Mouse (Mus musculus): ENCODE data around the gene Osbpl10. TPM values are rescaled to one million over a fixed set of nuclear protein-coding genes. Genes with fewer than 3 reads are reported as not detected.

The Osbpl10 gene
- total RNA-seq (2023) = not detected

DNA sequence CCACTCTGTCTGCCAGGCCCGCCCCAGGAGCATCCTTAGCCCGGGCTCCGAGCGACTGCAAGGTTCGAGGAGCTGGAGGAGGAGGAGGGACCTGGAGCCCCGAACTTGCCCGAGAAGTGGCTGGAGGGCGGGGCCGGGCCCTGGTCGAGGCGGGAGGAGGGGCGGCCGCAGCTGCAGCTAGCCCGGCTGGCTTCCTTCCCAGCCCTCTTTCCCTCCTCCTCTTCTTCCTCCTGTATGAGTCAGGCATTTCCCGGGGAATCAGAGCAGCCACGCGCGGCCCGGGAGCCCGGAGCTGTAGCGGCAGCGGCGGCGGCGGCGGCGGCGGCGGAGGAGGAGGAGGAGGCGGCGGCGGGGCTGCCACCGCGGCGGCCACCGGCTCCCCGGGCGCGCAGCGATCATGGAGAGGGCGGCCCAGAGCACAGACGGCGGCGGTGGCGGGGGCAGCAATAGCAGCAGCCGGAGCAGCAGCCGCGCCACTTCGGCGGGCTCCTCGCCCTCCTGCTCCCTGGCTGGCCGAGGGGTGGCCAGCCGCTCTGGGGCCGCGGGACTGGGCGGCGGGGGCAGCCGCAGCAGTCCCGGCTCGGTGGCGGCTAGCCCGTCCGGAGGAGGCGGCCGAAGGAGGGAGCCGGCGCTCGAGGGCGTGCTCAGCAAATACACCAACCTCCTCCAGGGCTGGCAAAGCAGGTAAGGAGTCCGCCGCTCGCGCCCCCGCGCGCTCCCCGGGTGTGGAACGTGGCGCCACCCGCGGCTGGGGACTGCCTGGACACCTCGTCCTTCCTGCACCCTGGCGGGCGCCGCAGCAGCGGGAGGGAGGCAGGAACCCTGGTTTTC is at the start of gene Osbpl10:
Gene Osbpl10, plus strand, starts transcription at position 289 of the 831 bp plus-strand sequence.

DNA sequence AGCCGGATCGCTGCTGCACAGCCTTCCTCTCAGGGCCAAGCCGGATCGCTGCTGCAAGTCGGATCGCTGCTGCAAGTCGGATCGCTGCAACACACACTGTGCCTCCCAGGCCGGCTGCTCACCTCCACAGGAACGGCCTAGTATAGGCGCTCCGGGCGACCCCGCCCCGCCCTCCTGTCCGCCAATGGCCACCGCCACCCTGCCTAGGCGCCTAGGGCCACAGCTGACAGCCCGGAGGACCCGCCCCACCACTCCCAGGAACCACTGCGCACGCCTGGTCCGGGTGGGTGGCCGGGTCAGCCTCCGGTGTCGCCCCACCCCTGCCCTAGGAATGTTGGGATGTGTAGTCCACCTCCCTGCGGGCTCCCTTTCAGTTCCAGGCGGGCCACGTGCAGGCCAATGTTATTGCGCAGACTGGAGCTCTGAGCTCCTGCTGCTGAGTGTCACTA is 44.6 kb upstream of the Osbpl10 start, which contains the start of gene Gpd1l:
Gene Gpd1l, minus strand, starts transcription at position 265 of the 449 bp plus-strand sequence.

DNA sequence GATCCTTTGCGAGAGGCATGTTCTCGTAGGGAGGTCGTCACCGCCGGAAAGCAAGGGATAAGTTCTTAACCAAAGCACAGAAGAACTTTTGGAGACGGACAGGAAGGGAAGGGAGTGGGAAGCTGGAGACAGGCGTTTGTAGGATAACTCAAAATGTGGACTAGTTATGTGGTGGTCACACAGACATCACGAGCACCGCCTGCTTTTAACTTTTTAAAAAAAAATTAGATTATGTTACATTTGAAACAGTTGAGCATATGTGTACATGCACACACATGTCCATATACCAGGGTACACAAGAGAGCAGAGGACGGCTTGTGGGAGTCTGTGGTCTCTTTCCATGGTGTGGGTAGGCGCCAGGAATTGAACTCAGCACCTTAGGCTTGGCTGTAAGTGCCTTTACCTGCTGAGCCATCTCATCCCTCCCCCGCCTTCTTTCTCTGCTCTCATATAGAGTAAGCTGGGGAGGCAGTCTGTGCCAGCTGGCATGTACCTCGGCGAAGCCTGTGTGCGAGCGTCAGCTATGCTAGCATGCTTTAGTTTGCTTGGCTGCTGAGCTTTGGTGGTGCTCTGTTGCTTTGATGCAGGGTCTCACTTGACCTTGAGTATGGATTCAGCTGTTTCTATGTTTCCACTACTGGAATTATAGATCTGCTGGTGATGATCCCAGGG is 4.5 kb downstream of the Osbpl10 start, which contains the start of gene Rps27rt:
Gene Rps27rt, minus strand, starts transcription at position 51 of the 672 bp plus-strand sequence.

Other genes with a start within 250 kb of the Osbpl10 start
- gene Cmtm6, start 247.5 kb upstream of the Osbpl10 start, total RNA-seq (2023) = 100 to 1,000 TPM; 106 to 107 TPM
- gene Cmtm7, start 196.7 kb upstream of the Osbpl10 start, total RNA-seq (2023) = 100 to 1,000 TPM; 164 to 202 TPM
- 1 to 10 TPM; 2.1 to 2.6 TPM for gene Cmtm8, start 134.4 kb upstream of the Osbpl10 start, total RNA-seq (2023)
- 10 to 100 TPM; 21.7 to 24.5 TPM for gene Gpd1l, start 44.6 kb upstream of the Osbpl10 start, total RNA-seq (2023)
- 10 to 100 TPM; 73.8 to 92.1 TPM for gene Rps27rt, start 4.2 kb downstream of the Osbpl10 start, total RNA-seq (2023)

Measured in monocyte, adult 59 days (primary cell).